Comparison of ENCODE assay signal across 21 mouse cellular contexts in the genomic region with DNA sequence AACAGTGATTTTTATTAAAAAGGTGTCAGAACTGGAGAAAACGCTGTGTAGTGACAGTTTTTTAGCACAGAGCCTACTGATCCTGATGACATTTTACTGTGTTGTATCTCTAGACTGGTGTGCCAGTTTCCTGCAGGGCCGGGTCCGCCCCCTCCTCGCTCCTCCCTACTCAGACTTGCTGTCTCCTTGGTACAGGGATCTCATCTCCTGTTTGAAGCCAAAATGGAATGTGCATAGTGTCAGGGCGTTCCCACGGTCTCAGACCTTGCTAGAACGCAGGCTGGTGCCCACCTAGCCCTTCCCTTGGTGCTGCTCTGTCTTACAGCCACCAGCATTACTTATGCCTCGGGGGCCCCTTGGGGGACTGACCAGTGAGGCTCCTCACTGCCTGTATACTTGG. TPM values are rescaled to one million over a fixed set of nuclear protein-coding genes. Genes with fewer than 3 reads are reported as not detected.
"Had no signal": no experiment of that assay in that cellular context is flagged by ENCODE, and none has a peak within 500 bp of the region (broad histone marks: within the 10 kb centered on the region; RNA-seq: fewer than 3 reads in every experiment).

No protein-coding gene starts in this region.

- DNase-seq: kidney, adult 18-20 months; kidney, adult 9 months; kidney, postnatal 36 days; layer of hippocampus, postnatal 36 days; liver, embryonic 13.5 days; lung, adult 2 months; lung, postnatal 14 days; retina, postnatal 1 day; right cerebral cortex, postnatal 25 days; spleen, adult 18-20 months; thymus, postnatal 4 days had no signal

- H3K4me1 ChIP-seq: liver, embryonic 13.5 days; midbrain, embryonic 12.5 days; midbrain, embryonic 15.5 days had no signal

- H3K27ac ChIP-seq: kidney, postnatal 0 days; left cerebral cortex, adult 2 months; liver, embryonic 13.5 days; midbrain, embryonic 12.5 days; midbrain, embryonic 15.5 days; stomach, embryonic 15.5 days had no signal

- H3K27me3 ChIP-seq: midbrain, embryonic 12.5 days; midbrain, embryonic 15.5 days; stomach, embryonic 15.5 days had no signal

- H3K4me2 ChIP-seq: liver, embryonic 13.5 days; midbrain, embryonic 12.5 days; midbrain, embryonic 15.5 days; stomach, embryonic 15.5 days had no signal

- H3K9me3 ChIP-seq: liver, embryonic 13.5 days; midbrain, embryonic 12.5 days; midbrain, embryonic 15.5 days; stomach, embryonic 15.5 days had no signal

- ATAC-seq: midbrain, embryonic 15.5 days had no signal

- H3K9ac ChIP-seq: liver, embryonic 13.5 days; midbrain, embryonic 12.5 days; midbrain, embryonic 15.5 days; stomach, embryonic 15.5 days had no signal

- H3K4me3 ChIP-seq: left cerebral cortex, adult 2 months; liver, embryonic 13.5 days; midbrain, embryonic 12.5 days; midbrain, embryonic 15.5 days; myocyte; stomach, embryonic 15.5 days had no signal

RNA-seq across cellular contexts. Expression of a gene that starts 12.9 kb away (rescaled TPM):
- total RNA-seq: megakaryocyte-erythroid progenitor cell, adult 5-6 weeks; monocyte, adult 5-6 weeks; neutrophil, adult 5-6 weeks had no signal

RNA-seq across cellular contexts. Expression of a gene that starts 39.3 kb away (rescaled TPM):
- total RNA-seq: megakaryocyte progenitor cell, adult 5-6 weeks; megakaryocyte-erythroid progenitor cell, adult 5-6 weeks; monocyte, adult 5-6 weeks; neutrophil, adult 5-6 weeks had no signal
